Mouse (Mus musculus) spleen, adult 2 months (tissue): ENCODE results near the gene Ptpn7.

Experiments
- CTCF ChIP-seq: fragments of 200-500 bp; IDR thresholded peaks from 2 replicates; pipeline ENCODE4 v1.5.1; 2011; ENCODE audit warnings: mild to moderate bottlenecking, inconsistent platforms; ENCODE audit not compliant: insufficient read depth, insufficient read length, insufficient replicate concordance; ENCODE audit errors: extremely low read depth
- POLR2A ChIP-seq: fragments of 200-500 bp; IDR thresholded peaks from 2 replicates; pipeline ENCODE4 v1.6.1; 2011; ENCODE audit warnings: low read depth, low read length, inconsistent platforms

GRCm38 (mm10) chr1:135132893-135133369, 431 bp downstream of the Ptpn7 start:
- TF ChIP-seq CTCF: no peak
- no peak for TF ChIP-seq POLR2A
